Mouse (Mus musculus) 3134 (cell line): ENCODE data around the gene Olfml2b.

Experiments used
- DNase-seq: peaks from one replicate; pipeline ENCODE4 v3.0.0-alpha.2; 2011; ENCODE audit warnings: low spot score; ENCODE audit not compliant: insufficient read length; ENCODE audit errors: extremely low read depth

Olfml2b gene

DNA sequence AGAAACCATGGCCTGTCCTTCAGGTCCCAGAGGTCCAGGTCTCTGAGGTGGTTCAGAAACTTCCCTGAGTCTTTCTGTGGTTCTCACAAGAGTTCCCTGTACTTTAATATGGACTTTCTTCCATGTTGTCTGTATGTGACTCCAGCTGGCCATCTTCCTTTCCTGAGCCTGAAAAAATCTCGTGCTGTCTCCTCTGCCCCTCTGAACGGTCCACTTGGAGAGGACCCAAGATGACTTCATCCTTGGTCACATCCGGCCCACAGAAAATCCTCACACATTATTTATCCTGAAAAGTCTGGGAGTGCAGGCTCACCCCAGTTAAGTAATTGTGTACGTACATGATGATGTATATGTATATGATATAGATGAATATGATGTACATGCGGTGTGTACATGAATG lies 47.0 kb downstream of the Olfml2b start:
- DNase-seq, result peak; percentile 30

- no peak for DNase-seq
Observed at GRCm38 (mm10) chr1:170694821-170695291, 50.5 kb downstream of the Olfml2b start.

DNA sequence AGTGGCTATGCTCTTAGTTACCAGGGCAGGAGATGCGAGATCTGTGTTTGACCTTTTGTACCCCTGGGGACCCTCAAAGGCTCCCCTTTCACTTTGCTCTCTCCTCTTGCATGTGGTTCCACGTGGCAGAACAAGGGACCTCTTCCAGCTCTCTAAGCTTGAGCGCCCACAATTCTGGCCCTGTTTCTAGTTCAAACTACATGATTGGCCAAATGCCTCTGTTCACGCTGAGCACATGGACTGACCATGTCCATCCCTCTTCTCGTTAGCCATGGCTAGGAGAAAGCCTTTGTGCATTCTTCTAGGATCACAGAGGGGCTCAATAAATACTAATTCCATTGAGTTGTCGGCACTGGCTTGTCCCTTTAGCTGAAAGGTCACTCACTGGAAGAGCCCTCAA lies 51.0 kb downstream of the Olfml2b start:
- DNase-seq, result no peak

GRCm38 (mm10) chr1:170696996-170697395 lies 52.7 kb downstream of the Olfml2b start:
- no peak for DNase-seq

GRCm38 (mm10) chr1:170697771-170698356 lies 53.5 kb downstream of the Olfml2b start:
- no peak for DNase-seq

DNA sequence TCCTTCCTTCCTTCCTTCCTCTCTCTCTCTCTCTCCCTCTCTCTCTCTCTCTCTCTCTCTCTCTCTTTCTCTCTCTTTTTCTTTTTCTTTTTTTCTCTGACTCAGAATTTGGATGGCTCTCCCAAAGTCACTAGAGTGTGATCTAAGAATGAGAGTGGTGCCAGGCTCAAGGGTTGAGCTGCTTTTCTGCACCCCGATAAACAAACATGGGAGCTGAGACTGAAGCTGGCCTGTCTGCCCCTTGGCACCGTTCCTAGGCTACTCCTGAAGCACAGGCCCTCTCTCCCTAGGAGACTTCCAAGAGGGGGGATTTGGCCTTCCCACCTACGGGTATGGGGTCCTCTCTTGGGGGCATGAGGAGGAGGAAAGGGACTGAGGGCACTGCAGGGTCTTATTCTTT lies 54.4 kb downstream of the Olfml2b start:
- no peak for DNase-seq

DNA sequence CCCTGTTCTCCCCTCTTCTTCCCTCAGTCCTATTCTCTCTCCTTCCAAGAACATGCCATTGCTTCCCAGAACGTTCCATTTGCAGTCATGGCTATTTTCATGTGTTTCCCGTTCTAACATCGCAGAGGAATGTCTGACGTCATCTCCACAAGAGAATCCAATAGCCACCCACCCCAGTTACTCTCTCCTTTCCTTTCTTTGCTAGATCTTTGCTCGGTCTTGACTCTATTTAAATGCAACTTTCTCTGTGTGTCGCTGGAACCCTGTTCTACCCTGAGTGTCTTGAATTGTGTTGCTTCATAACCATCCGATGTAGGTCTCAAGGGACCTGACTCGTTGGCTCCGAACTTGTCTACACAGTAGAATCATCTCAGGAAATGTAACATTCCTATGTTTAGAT lies 55.2 kb downstream of the Olfml2b start:
- no peak for DNase-seq

GRCm38 (mm10) chr1:170700496-170701027 lies 56.2 kb downstream of the Olfml2b start:
- DNase-seq, result no peak

DNA sequence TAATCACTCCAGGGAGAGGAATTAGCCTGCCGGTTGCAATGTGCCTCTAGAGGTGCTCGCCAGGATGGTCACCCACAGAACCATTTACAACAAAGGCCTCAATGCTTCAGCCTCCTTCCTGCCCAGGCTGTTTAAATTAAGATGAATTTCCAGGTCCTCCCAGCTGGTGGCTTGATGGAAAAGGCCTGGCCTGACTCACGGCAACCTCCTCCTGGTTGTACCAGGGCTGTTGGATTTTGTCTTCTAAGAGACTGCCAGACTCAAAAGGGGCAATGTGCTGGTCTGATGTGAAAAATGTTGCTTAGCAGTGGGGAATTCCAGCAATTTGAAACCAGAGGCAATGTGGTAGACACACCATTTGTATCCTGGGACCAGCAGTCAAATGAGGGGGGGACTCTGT lies 56.8 kb downstream of the Olfml2b start:
- no peak for DNase-seq

DNA sequence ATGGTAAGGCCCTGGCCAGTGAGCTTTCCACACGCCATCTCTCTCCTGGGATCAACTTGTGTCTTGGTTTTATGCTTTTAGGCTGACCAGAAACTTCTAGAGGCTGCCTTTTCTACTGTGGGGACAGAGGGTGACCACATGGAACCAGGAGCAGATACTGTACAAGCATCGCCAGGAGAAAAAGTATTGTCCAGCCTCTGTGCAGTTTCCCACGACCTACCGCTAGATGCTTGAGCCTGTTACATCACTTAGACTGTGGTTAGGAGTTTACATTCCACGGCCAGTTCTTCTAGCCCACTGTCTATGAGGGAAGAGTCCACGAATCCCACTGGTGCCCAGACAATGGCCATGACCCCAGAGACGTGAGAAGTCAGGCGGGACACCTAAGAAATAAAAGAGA lies 57.2 kb downstream of the Olfml2b start:
- DNase-seq, result no peak

GRCm38 (mm10) chr1:170702263-170702662 lies 57.9 kb downstream of the Olfml2b start:
- DNase-seq, result no peak

- DNase-seq, result no peak
Observed at GRCm38 (mm10) chr1:170702958-170703357, 58.6 kb downstream of the Olfml2b start.

- DNase-seq, result no peak
Observed at GRCm38 (mm10) chr1:170704103-170704502, 59.8 kb downstream of the Olfml2b start.

- DNase-seq, result no peak
Observed at GRCm38 (mm10) chr1:170704911-170705594, 60.7 kb downstream of the Olfml2b start.

GRCm38 (mm10) chr1:170706046-170706445 lies 61.7 kb downstream of the Olfml2b start:
- no peak for DNase-seq

GRCm38 (mm10) chr1:170709034-170709433 lies 64.7 kb downstream of the Olfml2b start:
- DNase-seq, result no peak

- no peak for DNase-seq
Observed at GRCm38 (mm10) chr1:170709481-170709880, 65.1 kb downstream of the Olfml2b start.

DNA sequence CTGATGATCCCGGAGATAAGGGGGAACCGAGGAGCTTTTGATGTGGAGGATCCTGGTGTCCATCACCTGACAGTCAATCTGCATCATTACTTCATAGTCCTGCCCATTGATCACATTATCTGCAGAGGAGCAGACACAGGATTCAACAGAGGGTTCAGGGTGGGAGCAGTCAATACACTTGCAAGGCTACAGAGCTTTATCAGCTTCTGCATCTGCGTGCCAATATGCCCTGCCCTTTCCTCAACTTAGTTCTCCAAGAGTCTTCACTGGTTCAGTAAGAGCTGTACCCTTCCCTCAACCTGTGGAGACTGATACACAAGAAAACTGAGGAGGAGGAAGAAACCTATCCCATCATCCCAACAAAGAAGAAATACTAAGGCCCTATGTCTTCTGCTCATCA lies 65.6 kb downstream of the Olfml2b start:
- DNase-seq, result no peak

DNA sequence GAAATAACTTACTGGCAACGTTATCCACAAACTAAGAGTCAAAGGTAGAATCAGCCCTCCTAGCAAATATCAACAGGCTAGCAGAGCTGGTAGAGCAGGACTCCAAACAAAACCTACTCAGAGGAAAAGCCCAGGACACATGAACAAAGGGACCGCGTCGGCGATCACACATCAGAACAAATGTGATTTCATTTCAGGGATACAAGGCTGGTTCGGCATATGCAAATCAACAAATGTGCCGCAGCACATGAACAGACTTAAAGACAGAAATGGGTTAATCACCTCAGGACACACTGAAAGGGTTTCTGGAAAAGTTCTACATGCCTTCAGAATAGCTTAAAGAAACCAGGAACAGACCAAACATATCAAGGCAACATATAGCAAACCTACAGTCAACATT lies 67.4 kb downstream of the Olfml2b start:
- DNase-seq, result no peak

DNA sequence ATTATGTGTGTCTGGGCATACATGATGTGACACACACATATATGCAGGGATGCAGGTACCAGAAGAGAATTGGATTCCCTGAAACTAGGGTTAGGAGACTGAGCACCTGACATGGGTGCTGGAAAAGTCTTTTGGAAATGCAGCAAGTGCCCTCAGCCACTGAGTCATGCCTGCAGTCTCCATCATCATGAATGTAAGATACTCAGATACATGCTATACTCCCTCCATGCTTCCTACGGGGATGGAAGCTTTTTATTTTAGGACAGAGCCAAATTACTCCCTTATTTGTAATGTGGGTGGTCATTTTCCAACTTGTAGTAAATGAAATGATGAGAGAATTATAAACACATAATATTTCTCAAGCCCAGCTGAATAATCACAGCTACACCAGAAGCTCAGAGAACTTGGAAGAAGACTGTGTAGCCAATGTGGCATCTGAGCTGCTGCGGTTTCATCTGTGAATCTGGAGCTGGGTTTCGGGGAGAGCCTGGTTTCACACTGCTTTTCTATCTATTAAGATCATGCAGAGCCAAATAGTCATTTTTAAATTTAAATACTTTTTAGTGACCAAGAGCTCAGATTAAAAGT lies 73.0 kb downstream of the Olfml2b start:
- no peak for DNase-seq

GRCm38 (mm10) chr1:170718133-170718810 lies 73.9 kb downstream of the Olfml2b start:
- DNase-seq, result no peak
